Mouse (Mus musculus): Measurements from ENCODE around the gene Tex14. TPM values are rescaled to one million over a fixed set of nuclear protein-coding genes. Genes with fewer than 3 reads are reported as not detected.

Tex14 gene
- total and polyA plus RNA-seq, 3 experiments, result 0.42 TPM; not detected in 1

- Histone ChIP-seq H3K9ac (ENCODE audit: control insufficient read depth, low read depth, low read length, poor library complexity, severe bottlenecking) (no peak overlapping the region), H3K36me3 (ENCODE audit: control insufficient read depth in 1 of 2, insufficient read depth in 2 of 2, low read length in 2 of 2) (peaks cover 0 to 2% of the 10 kb centered on the region in 2 experiments; a peak in 1 of 4 replicates), H3K4me1 (ENCODE audit: control insufficient read depth in 1 of 2, insufficient read depth in 2 of 2, low read length in 2 of 2) (peaks cover 2 to 14% of the 10 kb centered on the region in 2 experiments; a peak in 3 of 4 replicates), H3K79me2 (ENCODE audit: control insufficient read depth, insufficient read depth, low read length, poor library complexity) (no peaks in the 10 kb centered on the region), H3K27me3 (ENCODE audit: control insufficient read depth in 1 of 2, insufficient read depth in 2 of 2, low read length in 2 of 2) (peaks cover 10 to 25% of the 10 kb centered on the region in 2 experiments), H3K9me3 (replicated peaks; ENCODE audit: insufficient read depth, low read length) (no peaks in the 10 kb centered on the region), H3K27ac (ENCODE audit: control insufficient read depth, low read depth, low read length) (no peak overlapping the region), H3K4me3 (ENCODE audit: control insufficient read depth in 1 of 2, insufficient read depth in 1 of 2, low read depth in 2 of 2, low read length in 2 of 2) (no peak overlapping the region)
- DNase-seq (ENCODE audit: low read depth, low spot score), result no peak
- TF ChIP-seq ZKSCAN1 (IDR thresholded peaks at IDR 0.05; ENCODE audit: low read depth, low read length) (no peak), MAFK (IDR thresholded peaks at IDR 0.05; ENCODE audit: borderline replicate concordance, low read depth, low read length) (no peak), ZNF384 (IDR thresholded peaks at IDR 0.05; ENCODE audit: low read depth, low read length) (no peak), MXI1 (IDR thresholded peaks at IDR 0.05; ENCODE audit: low read depth, low read length) (no peak), MAX (IDR thresholded peaks at IDR 0.05; ENCODE audit: low read length) (no peak), MEF2A (IDR thresholded peaks at IDR 0.05; ENCODE audit: extremely low read depth, insufficient replicate concordance, low read depth, low read length, poor library complexity, severe bottlenecking) (no peak), NELFE (IDR thresholded peaks at IDR 0.05; ENCODE audit: low read depth, low read length) (no peak), HCFC1 (IDR thresholded peaks at IDR 0.05; ENCODE audit: low read depth, low read length) (no peak), CHD2 (IDR thresholded peaks at IDR 0.05; ENCODE audit: low read length) (no peak), SMC3 (IDR thresholded peaks at IDR 0.05; ENCODE audit: low read depth, low read length) (no peak), POLR2AphosphoS5 (IDR thresholded peaks at IDR 0.05; ENCODE audit: borderline replicate concordance, low read depth, low read length) (no peak)
These were observed 169.8 kb downstream of the Tex14 start for GRCm38 (mm10) chr11:87574520-87575180.

GRCm38 (mm10) chr11:87577601-87578248 is 172.9 kb downstream of the Tex14 start:
- Histone ChIP-seq H3K27me3 (ENCODE audit: control insufficient read depth in 1 of 2, insufficient read depth in 2 of 2, low read length in 2 of 2) (peaks cover 5% of the 10 kb centered on the region in 2 experiments), H3K36me3 (ENCODE audit: control insufficient read depth in 1 of 2, insufficient read depth in 2 of 2, low read length in 2 of 2) (peaks cover 0 to 2% of the 10 kb centered on the region in 2 experiments; a peak in 1 of 4 replicates), H3K4me1 (ENCODE audit: control insufficient read depth in 1 of 2, insufficient read depth in 2 of 2, low read length in 2 of 2) (peaks cover 2 to 15% of the 10 kb centered on the region in 2 experiments; a peak in 3 of 4 replicates), H3K4me3 (ENCODE audit: control insufficient read depth in 1 of 2, insufficient read depth in 1 of 2, low read depth in 2 of 2, low read length in 2 of 2) (peak overlapping the region; percentile 58 to 79; a peak in 3 of 4 replicates), H3K79me2 (ENCODE audit: control insufficient read depth, insufficient read depth, low read length, poor library complexity) (no peaks in the 10 kb centered on the region), H3K27ac (ENCODE audit: control insufficient read depth, low read depth, low read length) (no peak overlapping the region), H3K9ac (ENCODE audit: control insufficient read depth, low read depth, low read length, poor library complexity, severe bottlenecking) (no peak overlapping the region), H3K9me3 (replicated peaks; ENCODE audit: insufficient read depth, low read length) (no peaks in the 10 kb centered on the region)
- DNase-seq (ENCODE audit: low read depth, low spot score), result no peak
- no peak for TF ChIP-seq BHLHE40 (IDR thresholded peaks at IDR 0.05; ENCODE audit: borderline replicate concordance, low read depth, low read length)
- no peak for TF ChIP-seq RCOR1 (IDR thresholded peaks at IDR 0.05; ENCODE audit: low read depth, low read length)
- TF ChIP-seq MAFK (IDR thresholded peaks at IDR 0.05; ENCODE audit: borderline replicate concordance, low read depth, low read length), result no peak
- no peak for TF ChIP-seq TBP (IDR thresholded peaks at IDR 0.05; ENCODE audit: low read depth, low read length)
- no peak for TF ChIP-seq CHD1 (IDR thresholded peaks at IDR 0.05; ENCODE audit: low read depth, low read length)
- no peak for TF ChIP-seq MAX (IDR thresholded peaks at IDR 0.05; ENCODE audit: low read length)
- no peak for TF ChIP-seq RAD21 (IDR thresholded peaks at IDR 0.05; ENCODE audit: low read depth, low read length)
- TF ChIP-seq EP300 (IDR thresholded peaks at IDR 0.05; ENCODE audit: low read depth in 1 of 2, low read length in 2 of 2), result no peak
- TF ChIP-seq MAZ (IDR thresholded peaks at IDR 0.05; ENCODE audit: low read depth, low read length), result no peak
- no peak for TF ChIP-seq USF2 (IDR thresholded peaks at IDR 0.05; ENCODE audit: borderline replicate concordance in 1 of 2, insufficient read depth in 1 of 2, low read depth in 1 of 2, low read length in 2 of 2)
- TF ChIP-seq MYB (IDR thresholded peaks at IDR 0.05; ENCODE audit: low read depth, low read length), result no peak
- no peak for TF ChIP-seq CHD2 (IDR thresholded peaks at IDR 0.05; ENCODE audit: low read length)
